Mouse (Mus musculus) cortical plate, adult 2 months (tissue): ENCODE measurements around the gene Slc2a10.

ENCODE experiments used
- CTCF ChIP-seq: fragments of 200-500 bp; IDR thresholded peaks from 2 replicates; pipeline ENCODE4 v1.5.1; 2011; ENCODE audit warnings: mild to moderate bottlenecking, control low read depth, low read length; ENCODE audit not compliant: insufficient read depth; ENCODE audit errors: extremely low read depth
- POLR2A ChIP-seq: fragments of 200-500 bp; IDR thresholded peaks from 2 replicates; pipeline ENCODE4 v1.6.1; 2011; ENCODE audit warnings: mild to moderate bottlenecking, low read length, control low read depth; ENCODE audit not compliant: insufficient read depth; ENCODE audit errors: extremely low read depth

GRCm38 (mm10) chr2:165561861-165562260 is 58.3 kb downstream of the Slc2a10 start:
- TF ChIP-seq CTCF, result no peak
- TF ChIP-seq POLR2A, result no peak
